ENCODE assay signal across 9 mouse cellular contexts in the genomic region with DNA sequence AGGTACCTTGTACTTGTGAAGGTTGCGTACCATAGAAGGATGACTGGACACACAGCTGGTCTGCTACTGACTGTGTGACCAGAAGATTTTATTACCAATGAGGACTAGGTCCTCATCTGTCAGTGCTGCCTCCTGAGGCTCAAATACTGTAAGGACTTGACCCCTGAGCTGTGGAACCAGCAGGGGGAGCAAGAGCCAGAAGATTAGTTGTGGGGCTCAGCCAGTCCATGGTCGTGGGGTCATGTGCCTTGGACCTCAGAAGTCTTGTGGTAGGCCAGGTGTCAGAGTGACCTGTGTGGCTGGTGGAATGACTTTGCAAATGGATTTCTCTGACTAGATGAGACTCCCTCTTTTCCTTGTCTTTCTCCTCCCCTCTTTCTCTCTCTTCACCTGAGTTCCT. TPM values are rescaled to one million over a fixed set of nuclear protein-coding genes. Genes with fewer than 3 reads are reported as not detected.
A peak's percentile ranks its signal among the peaks of the same experiment; 100 is the strongest.
DNase-seq lines count a peak whose midpoint lies in the region; ATAC-seq and TF ChIP-seq lines count a peak whose summit lies in the region.
"Had no signal": no experiment of that assay in that cellular context is flagged by ENCODE, and none has a peak within 500 bp of the region (broad histone marks: within the 10 kb centered on the region; RNA-seq: fewer than 3 reads in every experiment).

No protein-coding gene starts in this region.

- H3K27me3 ChIP-seq in thymus, adult 2 months (ENCODE audit: control insufficient read depth, insufficient read depth, low read length) = no peaks in the 10 kb centered on the region
- no peaks in the 10 kb centered on the region for H3K27me3 ChIP-seq in hindbrain, embryonic 16.5 days (replicated peaks; ENCODE audit: control insufficient read depth, insufficient read depth, low read length)
- H3K27me3 ChIP-seq: midbrain, embryonic 12.5 days had no signal

- H3K9ac ChIP-seq in hindbrain, embryonic 16.5 days (ENCODE audit: low read depth, low read length) = no peak overlapping the region
- H3K9ac ChIP-seq: midbrain, embryonic 12.5 days had no signal

- no peak overlapping the region for H3K27ac ChIP-seq in thymus, adult 2 months (ENCODE audit: control insufficient read depth, insufficient read depth, low read length)
- no peak overlapping the region for H3K27ac ChIP-seq in hindbrain, embryonic 16.5 days (ENCODE audit: low read depth, low read length)
- H3K27ac ChIP-seq: midbrain, embryonic 12.5 days had no signal

- H3K4me3 ChIP-seq in thymus, adult 2 months (ENCODE audit: control insufficient read depth, insufficient read depth, low read length) = no peak overlapping the region
- no peak overlapping the region for H3K4me3 ChIP-seq in hindbrain, embryonic 16.5 days (ENCODE audit: low read length)
- H3K4me3 ChIP-seq: midbrain, embryonic 12.5 days had no signal

- no peaks in the 10 kb centered on the region for H3K9me3 ChIP-seq in hindbrain, embryonic 16.5 days (ENCODE audit: control insufficient read depth, low read length)
- H3K9me3 ChIP-seq: midbrain, embryonic 12.5 days had no signal

- H3K36me3 ChIP-seq in thymus, adult 2 months (ENCODE audit: control insufficient read depth, insufficient read depth, low read length) = no peaks in the 10 kb centered on the region
- H3K36me3 ChIP-seq in hindbrain, embryonic 16.5 days (ENCODE audit: control insufficient read depth, insufficient read depth, low read length) = no peaks in the 10 kb centered on the region
- H3K36me3 ChIP-seq: midbrain, embryonic 12.5 days had no signal

- H3K4me1 ChIP-seq in thymus, adult 2 months (replicated peaks; ENCODE audit: control insufficient read depth, insufficient read depth, low read length) = no peaks in the 10 kb centered on the region
- no peaks in the 10 kb centered on the region for H3K4me1 ChIP-seq in hindbrain, embryonic 16.5 days (ENCODE audit: control insufficient read depth, insufficient read depth, low read depth, low read length)
- H3K4me1 ChIP-seq: midbrain, embryonic 12.5 days had no signal

- no peak overlapping the region for H3K4me2 ChIP-seq in hindbrain, embryonic 16.5 days (ENCODE audit: low read length)
- H3K4me2 ChIP-seq: midbrain, embryonic 12.5 days had no signal

- intact Hi-C loops in gastrocnemius, postnatal 14 days (cut with DNase I; ENCODE audit: low total_unique reads) = loop anchor here (5.0 kb wide), 1 partner anchor 129 kb away; no protein-coding TSS in a partner anchor

- 52% methylated on average over 2 of the region's 2 CpGs for WGBS in thymus, adult 2 months
- WGBS in hindbrain, embryonic 16.5 days = 78% methylated on average over 2 of the region's 2 CpGs

- no peak for TF ChIP-seq CTCF in thymus, adult 2 months (IDR thresholded peaks at IDR 0.05; ENCODE audit: borderline replicate concordance, control insufficient read depth, extremely low read depth, insufficient read depth, low read length, poor library complexity)

- no peak for TF ChIP-seq POLR2A in thymus, adult 2 months (IDR thresholded peaks at IDR 0.05; ENCODE audit: control insufficient read depth, extremely low read depth, insufficient read depth, low read length, poor library complexity)

- ATAC-seq in erythroblast, adult 5-6 weeks (replicated peaks; ENCODE audit: low FRiP score, poor library complexity, severe bottlenecking) = no peak
- no peak for ATAC-seq in hindbrain, embryonic 16.5 days

- DNase-seq in gastrocnemius, postnatal 14 days = peak; percentile 9
- DNase-seq in gastrocnemius, postnatal 25 days = no peak
- peak; percentile 18 for DNase-seq in thymus, adult 2 months
- DNase-seq in thymus, postnatal 0 days (ENCODE audit: low spot score) = no peak
- DNase-seq in heart, postnatal 4 days = peak; percentile 53
- peak; percentile 56 for DNase-seq in testis, postnatal 10 days (ENCODE audit: low spot score)

RNA-seq across cellular contexts. Expression of a gene that starts 29.5 kb away (rescaled TPM):
- not detected for total RNA-seq in gastrocnemius, postnatal 14 days (2021)
- total RNA-seq in gastrocnemius, postnatal 25 days (2021) = not detected
- 0.37 and 0.47 TPM in 2 replicates for polyA plus RNA-seq in thymus, adult 2 months (2012; rRNA removed)
- 0.14 TPM in 1 of 2 replicates, not detected in the other for polyA plus RNA-seq in thymus, postnatal 0 days (2015; fragmentation: Nextera tagmentation; extraction: Ambion mirVana)
- total RNA-seq in heart, postnatal 4 days (2021) = not detected
- total RNA-seq in erythroblast, adult 5-6 weeks (2015; ENCODE audit: low replicate concordance) = not detected in 2 replicates
- not detected in 2 replicates for total RNA-seq in erythroblast, adult 5-6 weeks (2017; ENCODE audit: low replicate concordance)
- polyA plus RNA-seq in hindbrain, embryonic 16.5 days (2015; fragmentation: Nextera tagmentation; extraction: Ambion mirVana) = 0.74 and 1.1 TPM in 2 replicates

RNA-seq across cellular contexts. Expression of a gene that starts 52.8 kb away (rescaled TPM):
- 1 to 10 TPM; 2.4 to 3.9 TPM for total RNA-seq in gastrocnemius, postnatal 14 days (2021)
- 1 to 10 TPM; 3.5 to 4.5 TPM for total RNA-seq in gastrocnemius, postnatal 25 days (2021)
- polyA plus RNA-seq in thymus, adult 2 months (2012; rRNA removed) = 0.47 and 0.84 TPM in 2 replicates
- polyA plus RNA-seq in thymus, postnatal 0 days (2015; fragmentation: Nextera tagmentation; extraction: Ambion mirVana) = 0.59 and 0.60 TPM in 2 replicates
- total RNA-seq in heart, postnatal 4 days (2021) = 10 to 100 TPM; 13.1 to 16.4 TPM
- not detected in 2 replicates for total RNA-seq in erythroblast, adult 5-6 weeks (2015; ENCODE audit: low replicate concordance)
- 0.09 TPM in 1 of 2 replicates, not detected in the other for total RNA-seq in erythroblast, adult 5-6 weeks (2017; ENCODE audit: low replicate concordance)
- polyA plus RNA-seq in hindbrain, embryonic 16.5 days (2015; fragmentation: Nextera tagmentation; extraction: Ambion mirVana) = 9.0 and 9.5 TPM in 2 replicates

Comparison
In these comparisons a context has a peak if more than half of its experiments do, and no peak if none do; other contexts are left out.
1. DNase-seq: peak in gastrocnemius, postnatal 14 days (single experiment), thymus, adult 2 months (single experiment), heart, postnatal 4 days (single experiment) and testis, postnatal 10 days (single experiment); none in gastrocnemius, postnatal 25 days (single experiment) and thymus, postnatal 0 days (single experiment).